Mouse (Mus musculus) c-Kit-positive CD71-positive TER-119-positive erythroid progenitor cells, embryonic 14.5 days (primary cell): ENCODE results near the gene Gm21943.
"Not testable (repeated sequence)": the region's sequence is repeated elsewhere in the genome, so short reads cannot be mapped to it uniquely, and the experiment has no call there.

Source experiments
- DNase-seq: peaks from one replicate; pipeline ENCODE4 v3.0.0-alpha.2; 2013; ENCODE audit warnings: low spot score

The Gm21943 gene

DNA sequence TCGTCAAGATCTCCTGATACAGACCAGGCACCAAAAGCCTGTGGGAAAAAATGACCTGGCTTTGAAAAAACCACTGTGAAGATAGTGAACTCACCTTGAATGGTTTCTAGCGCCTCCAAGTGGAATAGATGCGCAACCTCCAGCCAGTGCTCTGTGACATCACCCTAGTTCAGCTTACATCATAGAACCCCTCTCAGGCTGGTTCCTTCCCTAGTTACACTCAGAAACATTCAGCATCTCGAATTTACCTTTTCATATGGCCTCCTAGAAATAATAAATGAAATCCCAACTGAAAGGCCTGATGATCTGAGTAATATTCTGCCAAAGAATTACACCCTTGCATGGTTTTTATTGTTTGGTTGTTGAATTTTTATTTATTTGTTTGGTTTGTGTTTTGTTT, at the start of gene Gm21943:
Gm21943 (minus strand) TSS at position 101 of the 400 bp plus-strand sequence.
- not testable (repeated sequence) for DNase-seq
